Mouse (Mus musculus) G1E (cell line): ENCODE results near the gene Zfp653.

Experiments used
- CTCF ChIP-seq: IDR thresholded peaks from 2 replicates; pipeline ENCODE4 v1.5.1; 2012; ENCODE audit warnings: low read depth, low read length, inconsistent platforms, mixed read lengths
- GATA1 ChIP-seq: IDR thresholded peaks from 2 replicates; pipeline ENCODE4 v1.6.1; 2012; ENCODE audit warnings: borderline replicate concordance, low read length, inconsistent platforms, mixed read lengths
- GATA2 ChIP-seq: IDR thresholded peaks from 2 replicates; pipeline ENCODE4 v1.6.1; 2012; ENCODE audit warnings: low read depth, low read length, inconsistent platforms, borderline replicate concordance
- TAL1 ChIP-seq: conservative IDR thresholded peaks from 2 replicates; pipeline ENCODE4 v1.6.1; 2012; ENCODE audit warnings: low read depth, low read length, inconsistent platforms, mixed read lengths

- TF ChIP-seq CTCF (no peak), GATA1 (no peak), GATA2 (no peak), TAL1 (no peak)
Measured at GRCm38 (mm10) chr9:22089281-22089680, 18.1 kb upstream of the Zfp653 start.
